Mouse (Mus musculus) liver, embryonic 16.5 days (tissue): ENCODE measurements around the gene Aff1. TPM values are rescaled to one million over a fixed set of nuclear protein-coding genes. Genes with fewer than 3 reads are reported as not detected.

Experiments
- ATAC-seq: fragments of 200-750 bp; cut with Nextera tagmentation; 2 replicates; pipeline ENCODE4 v1.8.0; 2017; ENCODE audit warnings: low read depth, mild to moderate bottlenecking, moderate number of reproducible peaks, moderate library complexity
- H3K27ac ChIP-seq: fragments of 300-500 bp; sonication (generic); 2 replicates; pipeline ENCODE4 v1.5.1; 2014; ENCODE audit warnings: mild to moderate bottlenecking, low read length
- H3K27me3 ChIP-seq: fragments of 300-500 bp; sonication (generic); 2 replicates; pipeline ENCODE4 v1.6.1; 2014; ENCODE audit warnings: low read depth, low read length, mixed read lengths; ENCODE audit not compliant: control insufficient read depth, insufficient read depth
- H3K36me3 ChIP-seq: fragments of 300-500 bp; sonication (generic); 2 replicates; pipeline ENCODE4 v1.6.1; 2014; ENCODE audit warnings: mild to moderate bottlenecking; ENCODE audit not compliant: control insufficient read depth, insufficient read depth
- H3K4me1 ChIP-seq: fragments of 300-500 bp; sonication (generic); 2 replicates; pipeline ENCODE4 v1.6.1; 2014; ENCODE audit warnings: low read depth, low read length, mixed read lengths; ENCODE audit not compliant: control insufficient read depth
- H3K4me2 ChIP-seq: fragments of 300-500 bp; sonication (generic); 2 replicates; pipeline ENCODE4 v1.6.1; 2014; ENCODE audit warnings: low read depth, low read length, mixed read lengths
- H3K4me3 ChIP-seq: fragments of 300-500 bp; sonication (generic); 2 replicates; pipeline ENCODE4 v1.5.1; 2014; ENCODE audit warnings: low read depth, mild to moderate bottlenecking, low read length
- H3K9ac ChIP-seq: fragments of 300-500 bp; sonication (generic); 2 replicates; pipeline ENCODE4 v1.6.1; 2014; ENCODE audit warnings: low read depth, low read length
- H3K9me3 ChIP-seq: fragments of 300-500 bp; sonication (generic); replicated peaks from 2 replicates; pipeline ENCODE4 v1.6.1; 2016; ENCODE audit warnings: low read length; ENCODE audit not compliant: control insufficient read depth
- WGBS: fragments of 180-500 bp; shearing (Covaris S2); extraction: QIAGEN DNeasy Blood & Tissue Kit; methylation state at CpG from one replicate; pipeline ENCODE4 v1.1.7; 2014; ENCODE audit not compliant: insufficient replicate concordance; 5-methylcytosine and 5-hydroxymethylcytosine counted together
- polyA plus RNA-seq: library from polyadenylated mRNA; unstranded; fragments of >200 nt; fragmentation: Nextera tagmentation; extraction: Ambion mirVana; gene quantifications from 2 replicates; pipeline ENCODE4 v1.2.1, GENCODE M21; 2015

Aff1 gene
- polyA plus RNA-seq, 1 experiment from 2014 or later: 17.7 TPM

DNA sequence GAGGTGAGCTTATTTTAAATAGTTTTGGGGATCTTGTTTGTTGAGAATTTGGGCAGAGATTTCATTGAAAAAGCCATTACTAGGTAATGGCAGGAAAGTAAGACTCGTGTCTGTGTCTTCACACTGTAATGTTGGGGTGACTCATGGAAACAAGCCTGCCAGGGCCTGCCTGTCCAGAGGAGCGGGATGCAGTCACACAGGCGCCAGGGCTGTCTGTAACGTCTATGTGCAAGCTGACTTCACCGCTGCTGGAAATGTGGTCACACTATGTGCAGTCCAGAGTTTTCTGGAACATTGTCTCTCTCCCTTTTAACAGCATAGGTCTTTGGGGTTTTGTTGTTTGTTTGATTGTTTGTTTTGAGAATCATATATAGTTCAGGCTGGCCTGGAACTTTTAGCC is 130.8 kb downstream of the Aff1 start:
- no peaks in the 10 kb centered on the region for H3K27me3 ChIP-seq
- WGBS: 91% methylated on average over 5 of the region's 5 CpGs
- H3K9ac ChIP-seq: no peak overlapping the region
- no peaks in the 10 kb centered on the region for H3K9me3 ChIP-seq
- H3K4me3 ChIP-seq: no peak overlapping the region
- H3K4me2 ChIP-seq: no peak overlapping the region
- ATAC-seq: no peak
- peaks cover 8% of the 10 kb centered on the region for H3K4me1 ChIP-seq
- no peak overlapping the region for H3K27ac ChIP-seq
- H3K36me3 ChIP-seq: peaks cover 47% of the 10 kb centered on the region

DNA sequence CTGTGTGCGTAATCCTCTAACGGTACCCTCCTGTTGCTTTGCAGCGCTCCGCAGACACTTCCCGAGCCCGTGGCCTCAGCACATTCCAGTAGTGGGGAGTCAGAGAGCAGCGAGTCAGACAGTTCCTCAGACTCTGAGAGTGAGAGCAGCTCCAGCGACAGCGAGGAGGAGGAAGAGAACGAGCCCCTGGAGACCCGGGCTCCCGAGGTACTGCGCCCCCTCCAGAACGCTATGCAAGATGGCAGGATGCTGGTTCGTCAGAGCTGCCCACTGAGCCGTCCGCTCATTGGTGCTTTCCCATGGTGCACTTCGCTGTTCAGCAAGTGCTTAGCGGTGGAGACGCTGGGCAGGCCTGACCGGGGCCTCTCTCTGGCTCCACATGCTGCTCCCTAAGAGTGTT is 136.1 kb downstream of the Aff1 start:
- Histone ChIP-seq H3K36me3 (peaks cover 66% of the 10 kb centered on the region), H3K4me2 (no peak overlapping the region), H3K9ac (no peak overlapping the region), H3K27me3 (no peaks in the 10 kb centered on the region), H3K4me3 (no peak overlapping the region), H3K27ac (no peak overlapping the region), H3K4me1 (no peaks in the 10 kb centered on the region), H3K9me3 (no peaks in the 10 kb centered on the region)
- no peak for ATAC-seq
- 90% methylated on average over 21 of the region's 21 CpGs for WGBS

DNA sequence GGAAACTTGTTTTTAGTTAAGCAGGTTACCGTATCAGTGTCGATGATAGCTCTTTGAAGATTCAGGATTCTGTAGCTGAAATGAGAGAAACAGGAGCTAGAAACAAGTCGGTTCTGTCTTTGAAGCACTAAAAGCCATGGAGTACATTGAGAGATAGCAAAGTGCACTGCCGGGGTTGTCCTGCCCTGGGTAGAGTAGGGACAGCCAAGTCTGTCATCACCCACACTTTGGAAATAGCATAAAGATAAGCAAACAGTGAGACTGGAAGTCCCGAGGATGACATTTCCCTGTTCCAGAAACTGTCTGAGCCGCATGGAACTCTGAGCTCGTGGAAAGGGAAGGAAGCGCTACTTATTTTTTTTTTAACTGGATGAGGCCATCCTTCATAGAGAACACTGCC is 136.6 kb downstream of the Aff1 start:
- ATAC-seq: no peak; the same call in 1 of the 2 replicates
- peaks cover 68% of the 10 kb centered on the region for H3K36me3 ChIP-seq
- no peak overlapping the region for H3K4me2 ChIP-seq
- H3K9ac ChIP-seq: no peak overlapping the region
- no peaks in the 10 kb centered on the region for H3K27me3 ChIP-seq
- no peak overlapping the region for H3K27ac ChIP-seq
- no peak overlapping the region for H3K4me3 ChIP-seq
- WGBS: 84% methylated on average over 8 of the region's 8 CpGs
- no peaks in the 10 kb centered on the region for H3K4me1 ChIP-seq
- no peaks in the 10 kb centered on the region for H3K9me3 ChIP-seq

DNA sequence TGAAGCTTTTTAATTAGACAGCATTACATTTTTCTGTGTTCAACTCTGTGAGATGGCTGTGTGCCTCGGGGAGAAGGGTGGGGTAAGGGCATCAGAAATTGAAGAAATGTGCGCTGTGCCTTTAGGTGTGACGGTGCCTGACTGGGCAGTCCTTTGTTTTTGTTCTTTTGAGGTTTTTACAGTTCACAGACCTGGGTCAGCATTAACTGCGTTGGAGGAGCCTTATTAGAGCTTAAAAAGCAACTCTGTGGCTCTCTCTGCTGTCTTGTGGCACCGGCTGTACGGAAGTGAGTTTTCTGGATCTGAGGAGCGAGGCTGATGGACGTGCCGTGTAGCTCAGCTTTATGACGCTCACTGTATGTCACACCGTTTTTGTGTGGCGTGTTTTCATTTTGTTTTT is 137.0 kb downstream of the Aff1 start:
- Histone ChIP-seq H3K4me3 (no peak overlapping the region), H3K4me2 (no peak overlapping the region), H3K9me3 (no peaks in the 10 kb centered on the region), H3K36me3 (peaks cover 72% of the 10 kb centered on the region), H3K27me3 (no peaks in the 10 kb centered on the region), H3K27ac (no peak overlapping the region), H3K9ac (no peak overlapping the region), H3K4me1 (no peaks in the 10 kb centered on the region)
- no peak for ATAC-seq
- WGBS: 91% methylated on average over 12 of the region's 12 CpGs

DNA sequence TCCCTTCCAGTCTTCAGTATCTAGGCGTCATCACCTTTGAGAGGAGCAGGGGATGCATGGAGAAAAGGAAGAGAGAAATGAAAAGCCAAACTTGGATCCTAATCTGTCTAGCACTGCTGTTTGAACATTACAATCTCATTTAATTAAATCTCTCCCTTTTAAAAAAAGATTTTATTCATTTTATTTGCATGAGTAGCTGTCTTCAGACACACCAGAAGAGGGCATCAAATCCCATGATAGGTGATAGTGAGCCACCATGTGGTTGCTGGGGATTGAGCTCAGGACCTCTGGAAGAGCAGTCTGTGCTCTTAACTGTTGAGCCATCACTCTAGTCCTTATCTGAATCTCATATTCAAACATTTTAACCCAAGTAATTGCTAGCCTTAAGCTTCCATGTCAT is 138.7 kb downstream of the Aff1 start:
- Histone ChIP-seq H3K36me3 (peaks cover 85% of the 10 kb centered on the region), H3K27me3 (no peaks in the 10 kb centered on the region), H3K4me1 (no peaks in the 10 kb centered on the region), H3K4me2 (no peak overlapping the region), H3K27ac (no peak overlapping the region), H3K9ac (no peak overlapping the region), H3K9me3 (no peaks in the 10 kb centered on the region), H3K4me3 (no peak overlapping the region)
- ATAC-seq: no peak
- 82% methylated on average over 1 of the region's 1 CpGs for WGBS

DNA sequence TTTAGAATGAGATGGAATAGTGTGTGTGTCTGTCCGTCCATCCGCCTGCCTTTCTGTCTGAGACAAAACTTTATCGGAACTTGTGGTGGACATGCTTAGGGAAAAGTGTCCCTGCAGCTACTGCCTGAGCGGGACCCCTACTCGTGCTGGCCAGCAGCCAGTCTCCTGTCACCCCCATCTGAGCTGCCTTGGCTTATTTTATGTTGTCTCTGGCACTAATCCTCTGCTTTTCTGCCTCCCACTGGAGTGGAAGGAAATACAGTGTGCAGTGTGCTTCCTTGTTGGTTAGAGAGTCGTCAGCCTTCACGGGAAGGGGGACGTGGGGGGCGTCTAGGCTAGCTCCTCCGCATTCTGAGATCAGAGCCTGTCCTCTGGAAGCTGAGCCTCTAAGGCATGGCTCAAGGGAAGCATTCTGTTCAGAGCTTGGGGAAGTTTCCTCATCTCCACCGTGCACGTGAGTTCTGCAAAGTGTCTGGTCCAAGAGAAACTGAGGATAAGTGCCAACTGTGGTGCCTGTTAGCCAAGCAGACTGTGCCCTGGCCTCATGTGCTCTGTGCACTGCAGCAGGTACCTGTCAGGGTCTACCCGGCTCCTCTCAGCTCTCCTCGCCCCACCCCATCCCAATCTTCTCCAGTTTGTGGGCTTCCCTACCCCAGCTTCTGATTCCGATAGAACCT is 143.4 kb downstream of the Aff1 start:
- Histone ChIP-seq H3K9ac (no peak overlapping the region), H3K27me3 (no peaks in the 10 kb centered on the region), H3K36me3 (peaks cover 59% of the 10 kb centered on the region), H3K9me3 (no peaks in the 10 kb centered on the region), H3K4me3 (no peak overlapping the region), H3K4me2 (no peak overlapping the region), H3K27ac (no peak overlapping the region), H3K4me1 (no peaks in the 10 kb centered on the region)
- WGBS: 76% methylated on average over 15 of the region's 15 CpGs
- ATAC-seq: no peak

DNA sequence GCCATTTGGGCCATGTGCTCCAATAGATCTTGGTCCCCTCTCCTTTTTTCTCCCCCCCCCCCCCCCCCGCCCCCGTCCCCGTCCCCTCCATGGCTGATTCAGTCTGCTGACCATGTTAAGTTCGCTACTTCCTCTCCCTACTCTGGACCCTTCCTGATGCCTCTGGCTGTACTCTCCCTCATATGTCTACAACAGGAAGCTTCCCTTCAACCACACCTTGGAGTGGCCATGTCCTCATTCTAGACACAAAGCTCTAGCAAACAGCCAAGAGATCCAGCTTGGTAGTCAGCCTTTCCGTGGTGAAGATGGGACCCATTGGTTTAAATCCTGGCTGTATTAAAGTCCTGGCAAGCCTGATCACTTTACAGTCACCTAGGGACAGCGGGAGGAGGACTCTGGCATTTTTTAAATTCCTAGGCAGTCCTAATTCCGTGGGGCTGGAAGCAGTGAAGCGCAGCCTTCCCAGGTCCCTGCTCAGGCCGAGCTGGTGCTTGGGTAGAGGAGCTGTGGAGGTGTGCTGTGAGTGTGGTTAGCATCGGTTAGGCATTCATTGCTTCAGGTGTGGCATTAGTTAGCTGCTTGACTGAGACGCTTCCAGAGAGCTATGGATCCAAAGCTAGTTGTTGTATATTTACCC is 144.1 kb downstream of the Aff1 start:
- Histone ChIP-seq H3K4me3 (no peak overlapping the region), H3K9me3 (no peaks in the 10 kb centered on the region), H3K36me3 (peaks cover 61% of the 10 kb centered on the region), H3K27ac (no peak overlapping the region), H3K27me3 (no peaks in the 10 kb centered on the region), H3K4me1 (no peaks in the 10 kb centered on the region), H3K9ac (no peak overlapping the region), H3K4me2 (no peak overlapping the region)
- 83% methylated on average over 9 of the region's 11 CpGs for WGBS
- no peak for ATAC-seq

DNA sequence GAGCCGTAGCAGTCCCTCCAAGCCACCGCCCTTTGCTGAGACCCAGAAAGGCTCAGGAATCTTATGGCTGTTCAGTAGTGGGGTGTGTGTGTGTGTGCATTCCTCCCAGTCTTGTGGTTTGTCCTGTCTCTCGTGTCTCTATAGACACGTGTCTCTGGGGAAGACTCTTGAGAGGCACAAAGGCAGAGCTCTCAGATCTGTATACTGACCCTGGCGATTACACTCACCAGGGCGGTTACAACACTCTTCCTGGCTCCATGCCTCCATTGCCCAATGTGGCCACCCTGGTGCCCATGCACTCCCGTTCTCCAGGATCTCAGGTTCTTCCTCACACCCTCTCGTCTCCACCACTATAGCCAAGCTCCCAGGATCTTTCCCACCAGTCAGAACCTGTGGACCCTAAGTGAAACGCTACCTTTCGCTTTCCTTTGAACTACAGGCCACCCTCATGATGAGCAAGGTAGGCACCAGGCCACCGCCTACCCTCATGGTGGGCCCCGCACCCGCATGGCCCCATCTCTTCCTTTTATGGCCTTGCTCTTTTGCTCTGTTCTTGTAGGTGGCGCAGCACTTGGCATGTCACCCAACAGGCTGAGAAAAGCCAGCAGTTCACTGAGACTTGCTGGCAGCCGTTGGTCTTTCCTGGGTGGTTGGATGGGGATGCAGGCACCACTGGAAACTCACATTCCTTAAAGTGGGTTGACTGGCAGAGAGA is 146.5 kb downstream of the Aff1 start:
- Histone ChIP-seq H3K4me2 (no peak overlapping the region), H3K9ac (no peak overlapping the region), H3K36me3 (peaks cover 69% of the 10 kb centered on the region), H3K9me3 (no peaks in the 10 kb centered on the region), H3K27ac (no peak overlapping the region), H3K4me3 (no peak overlapping the region), H3K27me3 (no peaks in the 10 kb centered on the region), H3K4me1 (no peaks in the 10 kb centered on the region)
- no peak; the same call in 1 of the 2 replicates for ATAC-seq
- whole genome bisulfite sequencing: 83% methylated on average over 15 of the region's 15 CpGs

DNA sequence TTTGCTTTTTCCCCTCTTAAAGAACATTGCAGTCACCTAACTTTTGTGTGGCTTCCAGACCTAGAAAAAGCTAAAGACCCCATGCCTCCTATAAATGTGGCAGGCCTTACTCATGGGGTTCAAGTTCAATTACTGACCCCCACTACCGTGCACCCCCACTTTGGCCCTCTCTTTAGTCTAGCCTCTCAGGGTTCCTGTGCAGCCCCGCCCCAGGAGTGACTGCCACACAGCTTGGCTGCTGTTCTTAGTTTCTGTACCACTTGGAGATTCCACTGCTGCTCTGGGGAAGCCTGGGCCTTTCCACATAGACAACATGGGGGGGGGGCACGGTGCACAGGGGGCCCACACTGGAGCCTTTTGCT is 147.1 kb downstream of the Aff1 start:
- no peak overlapping the region for H3K27ac ChIP-seq
- no peaks in the 10 kb centered on the region for H3K4me1 ChIP-seq
- no peaks in the 10 kb centered on the region for H3K9me3 ChIP-seq
- WGBS: 83% methylated on average over 3 of the region's 3 CpGs
- ATAC-seq: no peak
- H3K4me2 ChIP-seq: no peak overlapping the region
- no peaks in the 10 kb centered on the region for H3K27me3 ChIP-seq
- H3K36me3 ChIP-seq: peaks cover 69% of the 10 kb centered on the region
- H3K9ac ChIP-seq: no peak overlapping the region
- no peak overlapping the region for H3K4me3 ChIP-seq
